Mouse (Mus musculus) embryonic facial prominence, embryonic 14.5 days (tissue): ENCODE measurements at regions not wholly inside any gene's neighbourhood (a gene's known extent, or its start where the extent isn't known, plus 50 kb on each side); places are given as distances from the start of the nearest gene placed in this dataset.
A peak's percentile ranks its signal among the peaks of the same experiment; 100 is the strongest.

Experiments used
- ATAC-seq: fragments of 200-750 bp; cut with Nextera tagmentation; 2 replicates; pipeline ENCODE4 v1.8.0; 2017; ENCODE audit warnings: low read depth, moderate number of reproducible peaks, moderate TSS enrichment
- DNase-seq: peaks from one replicate; pipeline ENCODE4 v3.0.0-alpha.2; 2015; ENCODE audit warnings: low spot score
- H3K27ac ChIP-seq: fragments of 300-500 bp; sonication (generic); replicated peaks from 2 replicates; pipeline ENCODE4 v1.5.1; 2014; ENCODE audit warnings: low read depth, mild to moderate bottlenecking, low read length, moderate library complexity
- H3K27me3 ChIP-seq: fragments of 300-500 bp; sonication (generic); replicated peaks from 2 replicates; pipeline ENCODE4 v1.6.1; 2014; ENCODE audit warnings: low read length; ENCODE audit not compliant: control insufficient read depth, insufficient read depth
- H3K36me3 ChIP-seq: fragments of 300-500 bp; sonication (generic); 2 replicates; pipeline ENCODE4 v1.6.1; 2014; ENCODE audit warnings: low read length, mixed read lengths; ENCODE audit not compliant: control insufficient read depth, insufficient read depth
- H3K4me1 ChIP-seq: fragments of 300-500 bp; sonication (generic); 2 replicates; pipeline ENCODE4 v1.6.1; 2014; ENCODE audit warnings: antibody characterized with exemption, low read length; ENCODE audit not compliant: control insufficient read depth, insufficient read depth
- H3K4me2 ChIP-seq: fragments of 300-500 bp; sonication (generic); 2 replicates; pipeline ENCODE4 v1.6.1; 2014; ENCODE audit warnings: low read depth, mild to moderate bottlenecking, low read length, moderate library complexity, mixed read lengths
- H3K4me3 ChIP-seq: fragments of 300-500 bp; sonication (generic); 2 replicates; pipeline ENCODE4 v1.5.1; 2014; ENCODE audit warnings: low read depth, mild to moderate bottlenecking, low read length
- H3K9ac ChIP-seq: fragments of 300-500 bp; sonication (generic); 2 replicates; pipeline ENCODE4 v1.6.1; 2014; ENCODE audit warnings: low read depth, mild to moderate bottlenecking, low read length, moderate library complexity, mixed read lengths
- H3K9me3 ChIP-seq: fragments of 300-500 bp; sonication (generic); 2 replicates; pipeline ENCODE4 v1.6.1; 2016; ENCODE audit warnings: low read length; ENCODE audit not compliant: control insufficient read depth
- WGBS: fragments of 180-500 bp; shearing (Covaris S2); extraction: QIAGEN DNeasy Blood & Tissue Kit; methylation state at CpG from one replicate; pipeline ENCODE4 v1.1.7; 2014; 5-methylcytosine and 5-hydroxymethylcytosine counted together

DNA sequence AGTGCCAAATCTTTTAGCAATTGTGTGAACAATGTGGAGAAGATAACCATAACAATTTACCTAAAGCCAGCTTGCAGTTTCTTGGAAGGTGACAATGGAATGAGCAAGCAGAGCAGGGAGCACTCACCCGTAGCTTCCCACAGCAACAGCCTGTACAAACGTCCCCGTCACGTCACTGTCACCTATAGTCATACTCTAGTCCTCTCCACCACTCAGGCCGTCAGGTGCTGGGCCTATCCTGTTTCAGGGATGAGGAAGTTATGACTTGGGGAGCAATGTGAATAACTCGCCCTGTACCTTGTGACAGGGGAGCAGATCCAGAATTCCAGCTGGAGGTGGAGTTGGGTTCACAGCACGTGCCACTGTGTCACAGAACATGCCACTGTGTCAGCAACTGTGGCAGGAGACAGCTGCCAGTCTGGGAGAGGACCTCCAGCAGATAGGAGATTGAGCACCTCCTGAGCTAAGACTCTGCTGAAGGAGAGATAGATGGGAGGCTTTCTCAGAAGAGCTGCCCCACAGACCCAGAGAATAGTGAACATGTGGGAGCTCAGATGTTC lies 73.4 kb upstream of the Egln3 start:
- DNase-seq (no peak), ATAC-seq (peak; percentile 30; the same call in 1 of the 2 replicates)
- Histone ChIP-seq H3K27me3 (no peaks in the 10 kb centered on the region), H3K27ac (no peak overlapping the region), H3K4me1 (no peaks in the 10 kb centered on the region), H3K4me3 (no peak overlapping the region), H3K9me3 (no peaks in the 10 kb centered on the region), H3K4me2 (no peak overlapping the region), H3K36me3 (no peaks in the 10 kb centered on the region), H3K9ac (no peak overlapping the region)
- 73% methylated on average over 7 of the region's 7 CpGs for WGBS

DNA sequence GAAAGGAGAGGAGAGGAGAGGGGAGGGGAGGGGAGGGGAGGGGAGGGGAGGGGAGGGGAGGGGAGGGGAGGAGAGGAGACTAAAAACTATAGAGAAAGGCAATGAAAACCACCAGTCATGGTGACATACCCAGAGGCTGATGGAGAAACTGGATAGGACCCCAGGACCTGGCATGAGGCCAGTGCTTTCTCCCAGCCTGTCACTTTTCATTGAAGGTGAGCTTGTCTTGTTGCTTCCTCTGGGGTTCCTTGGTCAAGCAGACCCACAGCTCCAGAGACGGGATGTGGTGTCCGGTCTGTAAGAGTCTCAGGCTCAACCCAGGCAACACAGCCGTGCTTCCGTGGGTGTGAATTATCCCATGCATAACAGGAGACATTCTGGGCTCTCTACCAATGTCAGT lies 69.8 kb upstream of the Egln3 start:
- WGBS: 71% methylated on average over 4 of the region's 4 CpGs
- Histone ChIP-seq H3K4me3 (no peak overlapping the region), H3K9me3 (no peaks in the 10 kb centered on the region), H3K27me3 (no peaks in the 10 kb centered on the region), H3K4me2 (no peak overlapping the region), H3K36me3 (no peaks in the 10 kb centered on the region), H3K9ac (no peak overlapping the region), H3K27ac (no peak overlapping the region), H3K4me1 (no peaks in the 10 kb centered on the region)
- ATAC-seq (no peak), DNase-seq (no peak)

DNA sequence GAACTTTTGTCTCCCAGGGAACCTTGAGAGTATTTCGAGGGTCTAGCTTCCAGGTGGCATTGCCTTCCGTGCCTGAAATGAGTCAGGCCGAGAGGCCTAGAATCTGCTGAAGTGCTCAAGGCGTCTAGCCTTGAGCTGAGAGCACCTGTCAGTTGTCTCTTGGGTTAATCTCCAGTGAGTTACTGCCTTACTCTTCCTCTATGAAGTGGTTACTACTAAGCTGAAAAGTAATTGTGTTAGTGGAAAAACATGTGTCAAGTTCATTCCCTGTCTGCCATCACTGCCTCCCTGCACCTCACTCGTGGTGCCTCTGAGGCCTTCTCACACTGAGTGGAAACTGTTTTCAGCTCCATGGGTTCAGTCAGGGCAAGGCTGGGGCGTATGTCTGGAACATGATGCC lies 69.0 kb upstream of the Egln3 start:
- ATAC-seq (no peak), DNase-seq (no peak)
- no peak overlapping the region for H3K27ac ChIP-seq
- H3K36me3 ChIP-seq: no peaks in the 10 kb centered on the region
- no peak overlapping the region for H3K4me2 ChIP-seq
- H3K9ac ChIP-seq: no peak overlapping the region
- WGBS: 72% methylated on average over 6 of the region's 6 CpGs
- no peak overlapping the region for H3K4me3 ChIP-seq
- H3K27me3 ChIP-seq: no peaks in the 10 kb centered on the region
- no peaks in the 10 kb centered on the region for H3K4me1 ChIP-seq
- H3K9me3 ChIP-seq: no peaks in the 10 kb centered on the region

DNA sequence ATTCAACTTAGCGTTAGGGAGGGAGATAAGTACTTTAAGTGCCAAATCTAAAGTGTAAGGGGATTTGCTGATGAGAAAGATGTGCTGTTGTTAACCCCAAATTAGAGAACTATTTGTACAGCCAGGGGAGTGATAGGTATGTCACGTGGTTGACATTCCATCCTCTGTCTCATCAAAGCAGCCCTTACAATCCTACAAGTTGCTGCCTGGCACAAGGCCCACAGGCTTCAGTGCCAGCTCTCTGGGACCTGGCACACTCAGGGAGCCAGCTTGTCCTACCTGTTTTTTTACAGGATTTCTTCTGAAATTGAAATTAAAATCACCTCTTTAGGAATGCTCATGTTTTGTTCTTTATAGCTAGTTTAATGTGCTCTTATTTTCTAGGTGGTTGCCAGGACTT lies 68.6 kb upstream of the Egln3 start:
- Histone ChIP-seq H3K27me3 (no peaks in the 10 kb centered on the region), H3K4me1 (no peaks in the 10 kb centered on the region), H3K4me2 (no peak overlapping the region), H3K27ac (no peak overlapping the region), H3K9ac (no peak overlapping the region), H3K9me3 (no peaks in the 10 kb centered on the region), H3K4me3 (no peak overlapping the region), H3K36me3 (no peaks in the 10 kb centered on the region)
- peak; percentile 67; the same call in 1 of the 2 replicates for ATAC-seq
- 60% methylated on average over 2 of the region's 2 CpGs for WGBS
- peak; percentile 72 for DNase-seq

DNA sequence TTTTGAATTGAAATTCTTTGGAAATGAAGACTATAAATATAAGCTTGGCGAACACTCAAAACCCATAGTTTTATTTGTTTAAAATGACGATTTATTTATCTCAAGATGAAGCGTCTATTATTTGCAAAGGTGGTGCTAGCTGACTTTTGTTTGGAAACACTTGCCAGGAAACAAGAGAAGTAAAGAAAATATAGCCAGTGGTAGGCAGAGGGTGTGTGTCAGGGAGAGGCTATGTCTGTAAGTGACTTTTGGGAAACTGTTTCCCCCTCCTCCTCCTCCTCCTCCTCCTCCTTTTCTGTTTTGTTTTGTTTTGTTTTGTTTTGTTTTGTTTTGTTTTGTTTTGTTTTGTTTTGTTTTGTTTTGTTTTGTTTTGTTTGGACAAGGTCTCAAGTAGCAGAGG lies 62.2 kb upstream of the Egln3 start:
- ATAC-seq (no peak), DNase-seq (no peak)
- Histone ChIP-seq H3K9me3 (no peaks in the 10 kb centered on the region), H3K9ac (no peak overlapping the region), H3K36me3 (no peaks in the 10 kb centered on the region), H3K4me3 (no peak overlapping the region), H3K4me2 (no peak overlapping the region), H3K27me3 (no peaks in the 10 kb centered on the region), H3K4me1 (peaks cover 3% of the 10 kb centered on the region; the same call in 1 of the 2 replicates), H3K27ac (no peak overlapping the region)
- 75% methylated on average over 3 of the region's 3 CpGs for WGBS

DNA sequence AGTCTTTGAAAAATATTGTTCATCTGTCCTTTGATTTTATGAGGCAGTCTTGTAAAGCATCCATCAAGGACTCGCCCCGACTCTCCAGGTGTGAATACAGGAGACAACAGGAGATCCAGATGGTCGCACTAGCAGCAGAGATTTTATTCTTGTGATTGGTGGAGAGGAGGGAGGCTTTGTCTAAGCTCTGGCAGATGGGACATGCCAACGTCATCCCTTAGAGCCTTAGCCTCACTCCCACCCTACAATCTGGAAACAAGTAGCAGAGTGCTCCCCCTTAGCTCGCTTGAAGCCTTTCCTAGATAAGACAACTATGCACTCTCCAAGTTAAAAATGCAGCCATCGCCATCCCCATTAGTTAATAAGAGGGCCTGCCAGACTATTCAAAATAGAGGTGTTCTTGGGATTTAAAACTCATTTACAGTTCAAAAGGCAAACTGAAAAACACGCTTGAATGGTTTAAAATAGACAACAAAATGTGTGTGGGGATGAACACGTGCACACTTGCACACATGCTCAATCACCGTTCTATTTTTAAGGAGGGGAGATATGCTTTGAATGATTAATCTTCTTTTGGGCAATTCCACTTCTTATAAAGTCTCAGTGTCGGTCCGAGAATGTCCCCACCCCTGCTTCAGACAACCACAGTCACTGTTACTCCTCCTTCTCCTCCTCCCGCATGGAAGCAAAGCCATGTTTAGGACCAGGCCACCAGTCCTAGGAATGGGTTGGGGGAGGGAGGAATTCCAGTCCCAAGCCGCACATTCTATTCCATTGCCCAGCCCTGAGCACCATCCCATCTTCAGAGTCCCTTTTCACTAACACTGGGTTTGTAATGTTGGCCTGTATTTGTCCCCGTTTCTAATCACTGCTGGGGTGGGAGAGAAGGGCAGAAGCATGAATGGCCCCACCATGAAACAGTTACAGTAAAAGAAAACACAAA lies 61.5 kb upstream of the Egln3 start:
- Histone ChIP-seq H3K27me3 (no peaks in the 10 kb centered on the region), H3K36me3 (no peaks in the 10 kb centered on the region), H3K9ac (no peak overlapping the region), H3K9me3 (no peaks in the 10 kb centered on the region), H3K4me2 (no peak overlapping the region), H3K4me3 (no peak overlapping the region), H3K27ac (no peak overlapping the region), H3K4me1 (peaks cover 3% of the 10 kb centered on the region; the same call in 1 of the 2 replicates)
- ATAC-seq (0 out of 2 replicates have a peak, but pooled peaks have one; percentile 37), DNase-seq (no peak)
- WGBS: 65% methylated on average over 14 of the region's 14 CpGs

DNA sequence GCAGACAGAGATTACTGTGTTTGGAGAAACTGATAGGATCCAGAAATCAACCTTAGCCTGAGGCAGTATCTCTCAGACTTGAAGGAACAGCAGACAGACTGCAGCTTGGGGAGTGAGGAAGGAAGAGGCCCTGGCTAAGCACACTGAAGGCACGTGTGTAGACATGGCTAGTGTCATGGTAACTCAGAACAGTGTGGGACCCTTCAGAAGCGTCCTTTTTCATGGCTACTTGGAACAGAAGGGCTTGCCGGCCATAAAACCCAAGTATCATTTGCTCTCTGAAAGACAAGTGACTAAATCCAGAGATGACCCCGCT lies 60.7 kb upstream of the Egln3 start:
- Histone ChIP-seq H3K4me2 (no peak overlapping the region), H3K9ac (no peak overlapping the region), H3K36me3 (no peaks in the 10 kb centered on the region), H3K4me1 (peaks cover 3% of the 10 kb centered on the region; the same call in 1 of the 2 replicates), H3K27me3 (no peaks in the 10 kb centered on the region), H3K4me3 (no peak overlapping the region), H3K9me3 (no peaks in the 10 kb centered on the region), H3K27ac (no peak overlapping the region)
- 0 out of 2 replicates have a peak, but pooled peaks have one; percentile 16 for ATAC-seq
- no peak for DNase-seq
- WGBS: 35% methylated on average over 4 of the region's 4 CpGs

DNA sequence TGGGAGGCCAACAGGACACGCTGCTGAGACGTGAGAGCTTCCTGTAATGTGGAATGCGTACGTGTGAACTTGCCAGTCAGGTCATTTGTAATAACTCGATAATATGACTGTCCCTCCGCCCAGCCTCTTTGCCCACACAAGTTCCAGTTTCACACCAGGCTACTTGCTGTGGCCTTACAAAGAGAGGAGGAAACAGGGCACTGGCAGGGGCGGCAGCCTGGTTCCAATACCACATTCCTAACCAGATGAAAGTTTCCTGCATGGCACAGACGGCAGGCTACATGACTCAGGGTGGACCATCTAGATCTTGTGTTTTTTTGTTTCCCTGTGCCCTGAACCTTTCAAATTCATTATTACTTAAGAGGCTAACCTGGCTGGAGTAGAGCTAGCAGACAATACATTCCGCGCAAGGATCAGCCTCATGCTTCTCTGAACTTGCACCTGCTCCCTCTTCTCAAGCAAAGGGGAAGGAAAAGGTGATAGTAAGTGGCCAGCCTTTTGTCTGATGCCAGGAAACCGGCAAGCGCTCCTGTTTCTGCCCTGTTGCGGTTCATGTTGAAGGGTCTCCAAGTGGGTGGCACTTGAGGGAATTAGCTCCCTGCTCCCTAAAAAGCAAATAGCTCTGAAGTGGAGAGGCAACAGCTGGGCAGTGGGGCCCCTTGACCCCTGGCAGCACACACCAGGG lies 60.2 kb upstream of the Egln3 start:
- H3K27me3 ChIP-seq: no peaks in the 10 kb centered on the region

More for the DNA sequence above, 60.2 kb upstream of the Egln3 start:
- no peak overlapping the region for H3K9ac ChIP-seq
- no peak overlapping the region for H3K27ac ChIP-seq
- no peak overlapping the region for H3K4me2 ChIP-seq
- no peak overlapping the region for H3K4me3 ChIP-seq
- no peaks in the 10 kb centered on the region for H3K9me3 ChIP-seq
- no peaks in the 10 kb centered on the region for H3K36me3 ChIP-seq
- peaks cover 3% of the 10 kb centered on the region; the same call in 1 of the 2 replicates for H3K4me1 ChIP-seq
- 36% methylated on average over 13 of the region's 13 CpGs for WGBS
- peak; percentile 35; the same call in 1 of the 2 replicates for ATAC-seq
- DNase-seq: no peak
